In genomic region chr8:44839504-44840209, GRCm38 (mm10) we compare ENCODE assay signal across 18 mouse cellular contexts.
DNase-seq lines count a peak whose midpoint lies in the region; ATAC-seq lines count a peak whose summit lies in the region.
"Had no signal": no experiment of that assay in that cellular context is flagged by ENCODE, and none has a peak within 500 bp of the region (broad histone marks: within the 10 kb centered on the region; RNA-seq: fewer than 3 reads in every experiment).

No protein-coding gene starts in this region.

- H3K4me2 ChIP-seq in embryonic facial prominence, embryonic 13.5 days = peak overlapping the region; percentile 17
- peak overlapping the region; percentile 22; the same call in 1 of the 2 replicates for H3K4me2 ChIP-seq in forebrain, embryonic 16.5 days (ENCODE audit: low read length)
- H3K4me2 ChIP-seq: heart, embryonic 15.5 days; hindbrain, embryonic 13.5 days; liver, embryonic 13.5 days; neural tube, embryonic 13.5 days had no signal

- H3K4me3 ChIP-seq in embryonic facial prominence, embryonic 13.5 days = no peak overlapping the region
- H3K4me3 ChIP-seq in embryonic facial prominence, embryonic 10.5 days = no peak overlapping the region
- H3K4me3 ChIP-seq in forebrain, embryonic 16.5 days (replicated peaks; ENCODE audit: low read length) = no peak overlapping the region
- H3K4me3 ChIP-seq: erythroblast, embryonic 14.5 days; heart, embryonic 15.5 days; hindbrain, embryonic 13.5 days; liver, embryonic 13.5 days; neural tube, embryonic 13.5 days had no signal

- no peak overlapping the region; the same call in 1 of the 2 replicates for H3K27ac ChIP-seq in embryonic facial prominence, embryonic 13.5 days
- H3K27ac ChIP-seq in embryonic facial prominence, embryonic 10.5 days (replicated peaks) = no peak overlapping the region
- no peak overlapping the region for H3K27ac ChIP-seq in forebrain, embryonic 16.5 days (ENCODE audit: low read length)
- H3K27ac ChIP-seq: heart, embryonic 15.5 days; hindbrain, embryonic 13.5 days; liver, embryonic 13.5 days; neural tube, embryonic 13.5 days had no signal

- H3K36me3 ChIP-seq in embryonic facial prominence, embryonic 13.5 days = no peaks in the 10 kb centered on the region
- H3K36me3 ChIP-seq in embryonic facial prominence, embryonic 10.5 days (replicated peaks) = no peaks in the 10 kb centered on the region
- H3K36me3 ChIP-seq in forebrain, embryonic 16.5 days (ENCODE audit: control insufficient read depth, insufficient read depth) = no peaks in the 10 kb centered on the region
- H3K36me3 ChIP-seq: heart, embryonic 15.5 days; hindbrain, embryonic 13.5 days; liver, embryonic 13.5 days; neural tube, embryonic 13.5 days had no signal

- ATAC-seq in embryonic facial prominence, embryonic 13.5 days (ENCODE audit: insufficient number of reproducible peaks, insufficient read depth, low FRiP score, low TSS enrichment, low read depth) = no peak
- ATAC-seq in forebrain, embryonic 16.5 days = peak; percentile 94
- ATAC-seq: intestine, postnatal 0 days; Patski had no signal

- no peak for DNase-seq in embryonic facial prominence, embryonic 10.5 days (ENCODE audit: low spot score)
- peak; percentile 18 for DNase-seq in kidney, postnatal 14 days
- no peak for DNase-seq in kidney, adult 18-20 months
- peak; percentile 17 for DNase-seq in Muller cell, postnatal 12 days (ENCODE audit: inconsistent ontology term)
- no peak for DNase-seq in thymus, postnatal 36 days
- DNase-seq: cerebellum, adult 2 months; embryo, embryonic 11 days; left cerebral cortex, postnatal 4 days; liver, embryonic 13.5 days; thymus, postnatal 14 days had no signal

- no peaks in the 10 kb centered on the region for H3K9me3 ChIP-seq in embryonic facial prominence, embryonic 13.5 days
- H3K9me3 ChIP-seq in embryonic facial prominence, embryonic 10.5 days = no peaks in the 10 kb centered on the region
- peaks cover under 1% of the 10 kb centered on the region; the same call in 1 of the 2 replicates for H3K9me3 ChIP-seq in forebrain, embryonic 16.5 days (ENCODE audit: control insufficient read depth, low read length)
- H3K9me3 ChIP-seq: heart, embryonic 15.5 days; hindbrain, embryonic 13.5 days; liver, embryonic 13.5 days; neural tube, embryonic 13.5 days had no signal

- H3K4me1 ChIP-seq in embryonic facial prominence, embryonic 13.5 days = peaks cover 9% of the 10 kb centered on the region
- no peaks in the 10 kb centered on the region for H3K4me1 ChIP-seq in embryonic facial prominence, embryonic 10.5 days
- 0 out of 2 replicates have a peak, but pooled peaks cover 4% of the 10 kb centered on the region for H3K4me1 ChIP-seq in forebrain, embryonic 16.5 days (replicated peaks; ENCODE audit: control insufficient read depth, insufficient read depth, low read length)
- H3K4me1 ChIP-seq: liver, embryonic 13.5 days had no signal

- WGBS in embryonic facial prominence, embryonic 13.5 days = 53% methylated on average over 13 of the region's 13 CpGs
- WGBS in embryonic facial prominence, embryonic 10.5 days = 82% methylated on average over 13 of the region's 13 CpGs
- WGBS in forebrain, embryonic 16.5 days = 29% methylated on average over 13 of the region's 13 CpGs

- H3K27me3 ChIP-seq in embryonic facial prominence, embryonic 13.5 days = no peaks in the 10 kb centered on the region
- no peaks in the 10 kb centered on the region for H3K27me3 ChIP-seq in embryonic facial prominence, embryonic 10.5 days (replicated peaks; ENCODE audit: low read depth, poor library complexity, severe bottlenecking)
- no peaks in the 10 kb centered on the region for H3K27me3 ChIP-seq in forebrain, embryonic 16.5 days (replicated peaks; ENCODE audit: control insufficient read depth, insufficient read depth, low read length)
- H3K27me3 ChIP-seq: heart, embryonic 15.5 days; hindbrain, embryonic 13.5 days; liver, embryonic 13.5 days; neural tube, embryonic 13.5 days; Patski had no signal

- H3K9ac ChIP-seq in embryonic facial prominence, embryonic 13.5 days = no peak overlapping the region
- H3K9ac ChIP-seq in forebrain, embryonic 16.5 days (replicated peaks; ENCODE audit: low read depth, low read length) = no peak overlapping the region
- H3K9ac ChIP-seq: heart, embryonic 15.5 days; hindbrain, embryonic 13.5 days; liver, embryonic 13.5 days; neural tube, embryonic 13.5 days had no signal

Comparison
In these comparisons a context has a peak if more than half of its experiments do, and no peak if none do; other contexts are left out.
1. DNase-seq: peak in kidney, postnatal 14 days (single experiment) and Muller cell, postnatal 12 days (single experiment); none in embryonic facial prominence, embryonic 10.5 days (single experiment), kidney, adult 18-20 months (single experiment) and thymus, postnatal 36 days (0 of 2).